Mouse (Mus musculus): Measurements from ENCODE around the gene Ptk7.

DNA sequence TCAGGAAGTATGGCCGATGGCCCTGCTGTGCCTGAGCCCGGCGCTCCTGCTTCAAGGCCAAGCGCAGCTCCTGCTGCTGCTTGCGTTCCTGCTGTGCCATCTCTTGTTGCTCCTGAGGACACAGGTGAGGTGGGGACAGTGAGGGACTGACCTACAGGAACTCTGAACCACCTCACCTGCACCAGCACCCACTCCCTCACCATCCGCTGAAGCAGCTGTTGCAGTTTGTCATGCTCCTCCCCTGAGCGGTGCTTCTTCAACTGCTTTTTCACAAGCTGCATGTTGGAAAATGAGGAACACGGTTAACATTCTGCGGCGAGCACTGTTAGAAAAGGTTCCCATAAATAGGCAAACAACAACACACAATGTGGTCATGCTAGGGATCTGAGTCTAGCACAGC lies 40.6 kb upstream of the Ptk7 start:
- TF ChIP-seq CTCF (IDR thresholded peaks at IDR 0.05; ENCODE audit: low read depth, low read length) (no peak), GATA1 (IDR thresholded peaks at IDR 0.05; ENCODE audit: borderline replicate concordance, low read length) (no peak), TAL1 (conservative IDR thresholded peaks at IDR 0.05; ENCODE audit: low read depth, low read length) (no peak), POLR2AphosphoS5 (IDR thresholded peaks at IDR 0.05; ENCODE audit: insufficient replicate concordance, low read depth, low read length) (no peak), GATA2 (IDR thresholded peaks at IDR 0.05; ENCODE audit: borderline replicate concordance, low read depth, low read length) (no peak)
